Mouse (Mus musculus) hindbrain, embryonic 15.5 days (tissue): Measurements from ENCODE around the gene Macrod2. TPM values are rescaled to one million over a fixed set of nuclear protein-coding genes. Genes with fewer than 3 reads are reported as not detected.

ENCODE experiments used
- ATAC-seq: fragments of 200-750 bp; cut with Nextera tagmentation; 2 replicates; pipeline ENCODE4 v1.8.0; 2017; ENCODE audit warnings: low read depth, moderate number of reproducible peaks, moderate TSS enrichment; ENCODE audit not compliant: low FRiP score
- H3K27ac ChIP-seq: fragments of 300-500 bp; sonication (generic); replicated peaks from 2 replicates; pipeline ENCODE4 v1.5.1; 2015; ENCODE audit warnings: mild to moderate bottlenecking, inconsistent platforms
- H3K27me3 ChIP-seq: fragments of 300-500 bp; sonication (generic); 2 replicates; pipeline ENCODE4 v1.6.1; 2015; ENCODE audit warnings: control low read depth, inconsistent platforms
- H3K36me3 ChIP-seq: fragments of 300-500 bp; sonication (generic); 2 replicates; pipeline ENCODE4 v1.6.1; 2015; ENCODE audit warnings: control low read depth, inconsistent platforms
- H3K4me1 ChIP-seq: fragments of 300-500 bp; sonication (generic); replicated peaks from 2 replicates; pipeline ENCODE4 v1.6.1; 2015; ENCODE audit warnings: control low read depth, inconsistent platforms
- H3K4me2 ChIP-seq: fragments of 300-500 bp; sonication (generic); 2 replicates; pipeline ENCODE4 v1.6.1; 2015; ENCODE audit warnings: moderate library complexity, mild to moderate bottlenecking, inconsistent platforms
- H3K4me3 ChIP-seq: fragments of 300-500 bp; sonication (generic); 2 replicates; pipeline ENCODE4 v1.5.1; 2015; ENCODE audit warnings: mild to moderate bottlenecking, inconsistent platforms
- H3K9ac ChIP-seq: fragments of 300-500 bp; sonication (generic); 2 replicates; pipeline ENCODE4 v1.6.1; 2015; ENCODE audit warnings: inconsistent platforms
- H3K9me3 ChIP-seq: fragments of 300-500 bp; sonication (generic); 2 replicates; pipeline ENCODE4 v1.6.1; 2016; ENCODE audit warnings: control low read depth, inconsistent platforms
- WGBS: fragments of 180-500 bp; shearing (Covaris S2); methylation state at CpG from one replicate; pipeline ENCODE4 v1.1.7; 2015; 5-methylcytosine and 5-hydroxymethylcytosine counted together
- polyA plus RNA-seq: library from polyadenylated mRNA; unstranded; fragments of >200 nt; fragmentation: Nextera tagmentation; extraction: Ambion mirVana; gene quantifications from 2 replicates; pipeline ENCODE4 v1.2.1, GENCODE M21; 2015

Gene Macrod2
- polyA plus RNA-seq, 1 experiment from 2014 or later, result 78.6 TPM

- Histone ChIP-seq H3K36me3 (no peaks in the 10 kb centered on the region), H3K4me2 (no peak overlapping the region), H3K4me3 (no peak overlapping the region), H3K9ac (no peak overlapping the region), H3K4me1 (no peaks in the 10 kb centered on the region), H3K9me3 (no peaks in the 10 kb centered on the region), H3K27ac (no peak overlapping the region), H3K27me3 (no peaks in the 10 kb centered on the region)
- ATAC-seq, result no peak
- WGBS, result 20% methylated on average over 10 of the region's 10 CpGs
Measured at GRCm38 (mm10) chr2:141312136-141312948, 917.2 kb downstream of the Macrod2 start.

GRCm38 (mm10) chr2:141315349-141315748 lies 920.2 kb downstream of the Macrod2 start:
- Histone ChIP-seq H3K27me3 (no peaks in the 10 kb centered on the region), H3K36me3 (no peaks in the 10 kb centered on the region), H3K4me3 (no peak overlapping the region), H3K9ac (no peak overlapping the region), H3K27ac (no peak overlapping the region), H3K4me1 (no peaks in the 10 kb centered on the region), H3K4me2 (no peak overlapping the region), H3K9me3 (no peaks in the 10 kb centered on the region)
- WGBS, result 95% methylated on average over 3 of the region's 3 CpGs
- ATAC-seq, result no peak

- no peak overlapping the region for H3K4me2 ChIP-seq
- H3K36me3 ChIP-seq, result no peaks in the 10 kb centered on the region
- no peak for ATAC-seq
- no peaks in the 10 kb centered on the region for H3K4me1 ChIP-seq
- H3K9me3 ChIP-seq, result no peaks in the 10 kb centered on the region
- no peak overlapping the region for H3K27ac ChIP-seq
- no peaks in the 10 kb centered on the region for H3K27me3 ChIP-seq
- no peak overlapping the region for H3K4me3 ChIP-seq
- 57% methylated on average over 7 of the region's 7 CpGs for whole genome bisulfite sequencing
- H3K9ac ChIP-seq, result no peak overlapping the region
Measured at GRCm38 (mm10) chr2:141323956-141324460, 928.9 kb downstream of the Macrod2 start.

GRCm38 (mm10) chr2:141327296-141327695 lies 932.2 kb downstream of the Macrod2 start:
- H3K27ac ChIP-seq, result no peak overlapping the region
- no peaks in the 10 kb centered on the region for H3K9me3 ChIP-seq
- ATAC-seq, result no peak
- no peaks in the 10 kb centered on the region for H3K27me3 ChIP-seq
- no peak overlapping the region for H3K4me2 ChIP-seq
- 75% methylated on average over 6 of the region's 6 CpGs for WGBS
- no peak overlapping the region for H3K9ac ChIP-seq
- H3K4me1 ChIP-seq, result no peaks in the 10 kb centered on the region
- H3K36me3 ChIP-seq, result no peaks in the 10 kb centered on the region
- H3K4me3 ChIP-seq, result no peak overlapping the region

- WGBS, result 70% methylated on average over 3 of the region's 3 CpGs
- no peaks in the 10 kb centered on the region for H3K36me3 ChIP-seq
- H3K9ac ChIP-seq, result no peak overlapping the region
- no peaks in the 10 kb centered on the region for H3K27me3 ChIP-seq
- H3K4me2 ChIP-seq, result no peak overlapping the region
- H3K27ac ChIP-seq, result no peak overlapping the region
- H3K4me1 ChIP-seq, result no peaks in the 10 kb centered on the region
- ATAC-seq, result no peak
- no peak overlapping the region for H3K4me3 ChIP-seq
- H3K9me3 ChIP-seq, result no peaks in the 10 kb centered on the region
Measured at GRCm38 (mm10) chr2:141337708-141338107, 942.6 kb downstream of the Macrod2 start.

- H3K4me2 ChIP-seq, result no peak overlapping the region
Measured at GRCm38 (mm10) chr2:141343988-141344535, 949.0 kb downstream of the Macrod2 start.

GRCm38 (mm10) chr2:141352623-141353022 lies 957.5 kb downstream of the Macrod2 start:
- 75% methylated on average over 2 of the region's 2 CpGs for WGBS
- H3K27me3 ChIP-seq, result no peaks in the 10 kb centered on the region
- ATAC-seq, result no peak
- no peaks in the 10 kb centered on the region for H3K4me1 ChIP-seq
- H3K9me3 ChIP-seq, result no peaks in the 10 kb centered on the region
- no peak overlapping the region for H3K27ac ChIP-seq
- H3K4me3 ChIP-seq, result no peak overlapping the region
- no peaks in the 10 kb centered on the region for H3K36me3 ChIP-seq
- H3K9ac ChIP-seq, result no peak overlapping the region
- H3K4me2 ChIP-seq, result no peak overlapping the region

More at GRCm38 (mm10) chr2:141343988-141344535, 949.0 kb downstream of the Macrod2 start:
- no peaks in the 10 kb centered on the region for H3K27me3 ChIP-seq
- WGBS, result 51% methylated on average over 10 of the region's 10 CpGs
- no peak overlapping the region for H3K4me3 ChIP-seq
- H3K36me3 ChIP-seq, result no peaks in the 10 kb centered on the region
- H3K9ac ChIP-seq, result no peak overlapping the region
- H3K4me1 ChIP-seq, result no peaks in the 10 kb centered on the region
- ATAC-seq, result no peak
- H3K27ac ChIP-seq, result no peak overlapping the region
- no peaks in the 10 kb centered on the region for H3K9me3 ChIP-seq

GRCm38 (mm10) chr2:141388632-141389031 lies 993.5 kb downstream of the Macrod2 start:
- H3K9me3 ChIP-seq, result no peaks in the 10 kb centered on the region
- no peak overlapping the region for H3K4me2 ChIP-seq
- no peak overlapping the region for H3K4me3 ChIP-seq
- no peaks in the 10 kb centered on the region for H3K36me3 ChIP-seq
- no peaks in the 10 kb centered on the region for H3K27me3 ChIP-seq
- WGBS, result 77% methylated on average over 2 of the region's 2 CpGs
- H3K4me1 ChIP-seq, result no peaks in the 10 kb centered on the region
- H3K9ac ChIP-seq, result no peak overlapping the region
- no peak for ATAC-seq
- H3K27ac ChIP-seq, result no peak overlapping the region

- no peaks in the 10 kb centered on the region for H3K36me3 ChIP-seq
- no peak for ATAC-seq
- no peak overlapping the region for H3K27ac ChIP-seq
- WGBS, result 73% methylated on average over 4 of the region's 4 CpGs
- no peak overlapping the region for H3K9ac ChIP-seq
- no peak overlapping the region for H3K4me3 ChIP-seq
- H3K9me3 ChIP-seq, result no peaks in the 10 kb centered on the region
- H3K27me3 ChIP-seq, result no peaks in the 10 kb centered on the region
- no peaks in the 10 kb centered on the region for H3K4me1 ChIP-seq
- no peak overlapping the region for H3K4me2 ChIP-seq
Measured at GRCm38 (mm10) chr2:141391229-141391628, 996.1 kb downstream of the Macrod2 start.

- no peak for ATAC-seq
- Histone ChIP-seq H3K36me3 (no peaks in the 10 kb centered on the region), H3K4me3 (no peak overlapping the region), H3K4me2 (no peak overlapping the region), H3K27me3 (no peaks in the 10 kb centered on the region), H3K9ac (no peak overlapping the region), H3K9me3 (no peaks in the 10 kb centered on the region), H3K27ac (no peak overlapping the region), H3K4me1 (no peaks in the 10 kb centered on the region)
- 66% methylated on average over 1 of the region's 1 CpGs for WGBS
Measured at GRCm38 (mm10) chr2:141394806-141395205, 999.7 kb downstream of the Macrod2 start.

- Histone ChIP-seq H3K9me3 (no peaks in the 10 kb centered on the region), H3K4me1 (no peaks in the 10 kb centered on the region), H3K27ac (no peak overlapping the region), H3K4me3 (no peak overlapping the region), H3K36me3 (no peaks in the 10 kb centered on the region), H3K27me3 (no peaks in the 10 kb centered on the region), H3K9ac (no peak overlapping the region), H3K4me2 (no peak overlapping the region)
- WGBS, result 4% methylated on average over 2 of the region's 2 CpGs
- no peak for ATAC-seq
Measured at GRCm38 (mm10) chr2:141408766-141409165, 1013.7 kb downstream of the Macrod2 start.

GRCm38 (mm10) chr2:141416436-141416835 lies 1021.3 kb downstream of the Macrod2 start:
- no peaks in the 10 kb centered on the region for H3K36me3 ChIP-seq
- H3K9me3 ChIP-seq, result no peaks in the 10 kb centered on the region
- H3K4me2 ChIP-seq, result no peak overlapping the region
- no peak for ATAC-seq
- no peak overlapping the region for H3K9ac ChIP-seq
- no peak overlapping the region for H3K4me3 ChIP-seq
- H3K4me1 ChIP-seq, result peaks cover 7% of the 10 kb centered on the region; the same call in 1 of the 2 replicates
- no peak overlapping the region for H3K27ac ChIP-seq
- H3K27me3 ChIP-seq, result no peaks in the 10 kb centered on the region
